Comparison of ENCODE assay signal across 13 mouse cellular contexts in the genomic region with DNA sequence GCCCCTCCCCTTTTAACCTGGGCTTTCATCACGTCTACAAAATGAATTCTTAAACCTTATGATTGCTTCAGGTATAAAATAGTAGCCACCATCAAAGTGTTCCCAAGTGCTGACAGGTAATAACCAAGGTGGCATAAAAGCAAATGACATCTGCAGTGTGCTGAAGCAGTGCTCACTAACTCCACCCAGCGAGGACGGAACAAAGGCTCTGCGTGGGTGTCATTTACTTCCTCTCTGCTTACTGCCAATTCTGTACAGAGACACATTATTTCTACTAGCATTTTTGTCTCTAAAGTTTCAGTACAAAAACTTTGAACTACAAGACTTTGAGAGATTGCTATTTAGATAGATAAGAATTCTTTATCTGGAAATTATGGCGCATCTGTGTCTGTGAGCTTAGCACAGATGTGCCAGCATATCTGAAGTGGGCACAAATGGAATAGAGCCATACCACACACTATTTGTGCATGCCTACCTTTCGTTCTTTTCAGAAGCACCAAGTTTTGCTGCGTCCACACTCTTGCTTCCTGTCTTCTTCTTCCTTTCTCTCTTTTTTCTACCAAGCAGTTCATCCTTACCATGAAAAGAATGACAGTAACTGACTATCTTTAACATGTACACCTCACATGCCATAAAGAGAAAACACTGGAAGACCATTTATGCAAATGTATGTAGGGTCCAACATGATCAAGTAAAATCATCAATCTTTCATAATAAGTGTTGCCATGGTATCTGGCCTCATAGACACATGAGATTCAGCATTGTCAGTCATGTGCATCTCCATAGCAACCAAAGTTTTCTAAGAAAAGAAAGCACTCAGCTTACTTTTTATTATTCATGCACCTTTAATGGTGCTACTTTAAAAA.
DNase-seq lines count a peak whose midpoint lies in the region; ATAC-seq and TF ChIP-seq lines count a peak whose summit lies in the region.
"Had no signal": no experiment of that assay in that cellular context is flagged by ENCODE, and none has a peak within 500 bp of the region (broad histone marks: within the 10 kb centered on the region; RNA-seq: fewer than 3 reads in every experiment).

No protein-coding gene starts in this region.

- 69% methylated on average over 7 of the region's 7 CpGs for WGBS in limb, embryonic 11.5 days
- WGBS in limb, embryonic 10.5 days, result 72% methylated on average over 7 of the region's 7 CpGs
- WGBS in large intestine, adult 2 months, result 59% methylated on average over 7 of the region's 7 CpGs

- no peak for ATAC-seq in limb, embryonic 11.5 days (ENCODE audit: insufficient number of reproducible peaks, low FRiP score, low TSS enrichment, low read depth)
- ATAC-seq in CD4-positive, CD25-positive, alpha-beta regulatory T cell, adult 4 months, result peak; percentile 96
- ATAC-seq: forebrain, embryonic 13.5 days had no signal

- H3K4me1 ChIP-seq in limb, embryonic 11.5 days (ENCODE audit: control insufficient read depth, insufficient read depth, low read length), result no peaks in the 10 kb centered on the region
- H3K4me1 ChIP-seq in limb, embryonic 10.5 days, result no peaks in the 10 kb centered on the region
- H3K4me1 ChIP-seq: embryonic facial prominence, embryonic 15.5 days had no signal

- no peaks in the 10 kb centered on the region for H3K9me3 ChIP-seq in limb, embryonic 11.5 days (ENCODE audit: control insufficient read depth, low read length)
- no peaks in the 10 kb centered on the region for H3K9me3 ChIP-seq in limb, embryonic 10.5 days (replicated peaks)
- H3K9me3 ChIP-seq: embryonic facial prominence, embryonic 15.5 days; forebrain, embryonic 13.5 days; G1E had no signal

- no peaks in the 10 kb centered on the region for H3K36me3 ChIP-seq in limb, embryonic 11.5 days (ENCODE audit: control insufficient read depth, insufficient read depth, low read length)
- no peaks in the 10 kb centered on the region for H3K36me3 ChIP-seq in limb, embryonic 10.5 days
- H3K36me3 ChIP-seq: embryonic facial prominence, embryonic 15.5 days had no signal

- H3K27me3 ChIP-seq in limb, embryonic 11.5 days (ENCODE audit: control insufficient read depth, insufficient read depth, low read length), result no peaks in the 10 kb centered on the region
- no peaks in the 10 kb centered on the region for H3K27me3 ChIP-seq in limb, embryonic 10.5 days (ENCODE audit: low read depth, poor library complexity, severe bottlenecking)
- H3K27me3 ChIP-seq: embryonic facial prominence, embryonic 15.5 days; forebrain, embryonic 13.5 days had no signal

- no peak overlapping the region for H3K4me2 ChIP-seq in limb, embryonic 11.5 days (ENCODE audit: low read depth, severe bottlenecking)
- H3K4me2 ChIP-seq: embryonic facial prominence, embryonic 15.5 days; forebrain, embryonic 13.5 days had no signal

- H3K9ac ChIP-seq in limb, embryonic 11.5 days (ENCODE audit: low read length), result no peak overlapping the region
- H3K9ac ChIP-seq: embryonic facial prominence, embryonic 15.5 days; forebrain, embryonic 13.5 days had no signal

- TF ChIP-seq CTCF in left cerebral cortex, adult 2 months (IDR thresholded peaks at IDR 0.05), result no peak

- H3K4me3 ChIP-seq in limb, embryonic 11.5 days (ENCODE audit: low read depth, low read length), result no peak overlapping the region
- no peak overlapping the region for H3K4me3 ChIP-seq in limb, embryonic 10.5 days
- H3K4me3 ChIP-seq in left cerebral cortex, adult 2 months, result no peak overlapping the region
- H3K4me3 ChIP-seq: embryonic facial prominence, embryonic 15.5 days; forebrain, embryonic 13.5 days had no signal

- intact Hi-C loops in left cerebral cortex, adult 2 months (cut with DNase I), result no loop called here

- peak; percentile 31 for DNase-seq in limb, embryonic 11.5 days (ENCODE audit: low spot score)
- no peak for DNase-seq in limb, embryonic 10.5 days (ENCODE audit: low spot score)
- DNase-seq in large intestine, adult 2 months (ENCODE audit: low read depth, low spot score), result peak; percentile 10
- DNase-seq in thymus, postnatal 10 days (ENCODE audit: low spot score in 2 of 2), result peak; percentile 10 to 22
- no peak for DNase-seq in urinary bladder, postnatal 10 days (ENCODE audit: low spot score)
- DNase-seq in left cerebral cortex, adult 2 months (ENCODE audit: extremely low spot score in 1 of 2, low spot score in 2 of 2), result no peak
- DNase-seq in kidney, adult 18-20 months, result no peak
- DNase-seq: cerebellum, adult 11-12 months; left cerebral cortex, postnatal 4 days had no signal

- H3K27ac ChIP-seq in limb, embryonic 11.5 days (replicated peaks; ENCODE audit: low read depth, low read length), result no peak overlapping the region
- no peak overlapping the region for H3K27ac ChIP-seq in limb, embryonic 10.5 days
- H3K27ac ChIP-seq in left cerebral cortex, adult 2 months, result no peak overlapping the region
- H3K27ac ChIP-seq: embryonic facial prominence, embryonic 15.5 days; forebrain, embryonic 13.5 days had no signal

Comparison
In these comparisons a context has a peak if more than half of its experiments do, and no peak if none do; other contexts are left out.
1. DNase-seq: peak in limb, embryonic 11.5 days (single experiment), large intestine, adult 2 months (single experiment) and thymus, postnatal 10 days (2 of 2); none in limb, embryonic 10.5 days (single experiment), urinary bladder, postnatal 10 days (single experiment), left cerebral cortex, adult 2 months (0 of 2) and kidney, adult 18-20 months (single experiment).